Mouse (Mus musculus) forebrain, postnatal 0 days (tissue): ENCODE results near the gene Sh2b2. TPM values are rescaled to one million over a fixed set of nuclear protein-coding genes. Genes with fewer than 3 reads are reported as not detected.

ENCODE experiments used
- ATAC-seq: fragments of 200-750 bp; cut with Nextera tagmentation; 2 replicates; pipeline ENCODE4 v1.8.0; 2017; ENCODE audit warnings: mild to moderate bottlenecking, moderate library complexity
- DNase-seq: peaks from one replicate; pipeline ENCODE4 v3.0.0-alpha.2; 2015
- H3K27ac ChIP-seq: fragments of 300-500 bp; sonication (generic); 2 replicates; pipeline ENCODE4 v1.5.1; 2014; ENCODE audit warnings: low read depth, mild to moderate bottlenecking, antibody characterized with exemption, low read length, moderate library complexity, mixed read lengths
- H3K27me3 ChIP-seq: fragments of 300-500 bp; sonication (generic); 2 replicates; pipeline ENCODE4 v1.6.1; 2014; ENCODE audit warnings: mild to moderate bottlenecking, low read length, mixed read lengths; ENCODE audit not compliant: insufficient read depth
- H3K36me3 ChIP-seq: fragments of 300-500 bp; sonication (generic); 2 replicates; pipeline ENCODE4 v1.6.1; 2014; ENCODE audit warnings: mild to moderate bottlenecking, moderate library complexity; ENCODE audit not compliant: insufficient read depth
- H3K4me1 ChIP-seq: fragments of 300-500 bp; sonication (generic); 2 replicates; pipeline ENCODE4 v1.6.1; 2014; ENCODE audit warnings: antibody characterized with exemption; ENCODE audit not compliant: insufficient read depth
- H3K4me2 ChIP-seq: fragments of 300-500 bp; sonication (generic); 2 replicates; pipeline ENCODE4 v1.6.1; 2014; ENCODE audit warnings: low read depth, mild to moderate bottlenecking, moderate library complexity
- H3K4me3 ChIP-seq: fragments of 300-500 bp; sonication (generic); 2 replicates; pipeline ENCODE4 v1.5.1; 2014; ENCODE audit warnings: low read depth, low read length, mixed read lengths
- H3K9ac ChIP-seq: fragments of 300-500 bp; sonication (generic); 2 replicates; pipeline ENCODE4 v1.6.1; 2014; ENCODE audit warnings: mild to moderate bottlenecking
- H3K9me3 ChIP-seq: fragments of 300-500 bp; sonication (generic); 2 replicates; pipeline ENCODE4 v1.6.1; 2016; ENCODE audit warnings: low read length
- CTCF ChIP-seq: sonication (generic); IDR thresholded peaks from 2 replicates; pipeline ENCODE4 v1.5.1; 2016; ENCODE audit warnings: antibody characterized with exemption, control low read depth, low read depth
- WGBS: fragments of 180-500 bp; shearing (Covaris S2); extraction: QIAGEN DNeasy Blood & Tissue Kit; methylation state at CpG from one replicate; pipeline ENCODE4 v1.1.7; 2014; 5-methylcytosine and 5-hydroxymethylcytosine counted together
- polyA plus RNA-seq: library from polyadenylated mRNA; unstranded; fragments of >200 nt; fragmentation: Nextera tagmentation; extraction: Ambion mirVana; gene quantifications from 2 replicates; pipeline ENCODE4 v1.2.1, GENCODE M21; 2015
- total RNA-seq: library from RNA; depleted of rRNA; stranded (reverse); fragments of >200 nt; gene quantifications from 2 replicates; pipeline ENCODE4 v1.2.3, GENCODE M21; 2014

Sh2b2 gene
- total and polyA plus RNA-seq, 2 experiments from 2014 or later = 22.7 to 38.4 TPM

DNA sequence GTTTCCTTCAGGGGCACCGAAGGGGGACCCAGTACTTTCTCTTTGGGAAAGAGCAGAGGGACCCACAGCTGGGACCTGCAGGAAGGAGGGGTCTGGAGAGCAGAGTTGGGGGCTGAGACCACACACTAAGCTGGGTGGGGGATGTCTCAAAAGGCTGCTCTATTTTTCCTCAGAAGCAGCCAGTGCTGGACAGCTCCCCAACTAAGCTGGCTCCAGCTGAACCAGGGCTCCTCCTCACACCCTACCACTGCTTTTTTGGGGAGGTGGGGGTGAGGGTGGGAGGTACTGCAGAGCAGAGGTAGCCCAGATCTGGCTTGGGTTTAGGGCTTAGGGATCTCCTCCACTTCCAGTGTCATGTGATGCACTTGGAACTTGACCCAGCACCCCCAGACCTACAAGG is 6.0 kb downstream of the Sh2b2 start:
- H3K27ac ChIP-seq = no peak overlapping the region
- H3K9ac ChIP-seq = no peak overlapping the region
- no peaks in the 10 kb centered on the region; the same call in 1 of the 2 replicates for H3K36me3 ChIP-seq
- no peak for TF ChIP-seq CTCF
- H3K9me3 ChIP-seq = no peaks in the 10 kb centered on the region
- H3K27me3 ChIP-seq = no peaks in the 10 kb centered on the region
- no peak for DNase-seq
- H3K4me1 ChIP-seq = peaks cover 12% of the 10 kb centered on the region; the same call in 1 of the 2 replicates
- H3K4me2 ChIP-seq = no peak overlapping the region
- 66% methylated on average over 1 of the region's 1 CpGs for WGBS
- ATAC-seq = no peak
- H3K4me3 ChIP-seq = no peak overlapping the region

DNA sequence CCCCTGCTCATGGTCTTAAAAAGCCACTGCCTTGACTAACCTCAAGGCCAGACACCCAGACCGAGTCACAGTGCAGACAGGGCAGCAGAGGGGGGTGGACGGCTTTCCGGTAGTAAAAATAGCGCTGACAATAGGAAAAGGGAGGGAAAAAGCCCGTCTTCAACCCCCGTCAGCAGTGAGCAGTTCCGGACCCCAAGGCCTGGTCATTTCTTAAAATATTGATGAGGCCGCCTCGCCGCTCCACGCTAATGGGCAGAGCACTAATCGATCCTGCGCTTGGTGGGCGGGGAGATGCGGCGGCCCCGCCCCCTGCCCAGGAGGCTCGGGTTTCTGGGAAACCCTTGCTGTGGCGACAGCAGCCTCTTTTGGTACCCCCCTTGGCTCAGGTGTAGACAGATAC is 8.7 kb downstream of the Sh2b2 start:
- Histone ChIP-seq H3K27me3 (no peaks in the 10 kb centered on the region), H3K4me3 (peak overlapping the region; percentile 28), H3K36me3 (no peaks in the 10 kb centered on the region; the same call in 1 of the 2 replicates), H3K27ac (no peak overlapping the region), H3K9me3 (no peaks in the 10 kb centered on the region), H3K4me2 (peak overlapping the region; percentile 46), H3K9ac (peak overlapping the region; percentile 39), H3K4me1 (0 out of 2 replicates have a peak, but pooled peaks cover 2% of the 10 kb centered on the region)
- ATAC-seq (no peak), DNase-seq (no peak)
- WGBS = 4% methylated on average over 19 of the region's 19 CpGs
- no peak for TF ChIP-seq CTCF

GRCm38 (mm10) chr5:136236611-136237010 is 9.7 kb downstream of the Sh2b2 start:
- TF ChIP-seq CTCF = no peak

DNA sequence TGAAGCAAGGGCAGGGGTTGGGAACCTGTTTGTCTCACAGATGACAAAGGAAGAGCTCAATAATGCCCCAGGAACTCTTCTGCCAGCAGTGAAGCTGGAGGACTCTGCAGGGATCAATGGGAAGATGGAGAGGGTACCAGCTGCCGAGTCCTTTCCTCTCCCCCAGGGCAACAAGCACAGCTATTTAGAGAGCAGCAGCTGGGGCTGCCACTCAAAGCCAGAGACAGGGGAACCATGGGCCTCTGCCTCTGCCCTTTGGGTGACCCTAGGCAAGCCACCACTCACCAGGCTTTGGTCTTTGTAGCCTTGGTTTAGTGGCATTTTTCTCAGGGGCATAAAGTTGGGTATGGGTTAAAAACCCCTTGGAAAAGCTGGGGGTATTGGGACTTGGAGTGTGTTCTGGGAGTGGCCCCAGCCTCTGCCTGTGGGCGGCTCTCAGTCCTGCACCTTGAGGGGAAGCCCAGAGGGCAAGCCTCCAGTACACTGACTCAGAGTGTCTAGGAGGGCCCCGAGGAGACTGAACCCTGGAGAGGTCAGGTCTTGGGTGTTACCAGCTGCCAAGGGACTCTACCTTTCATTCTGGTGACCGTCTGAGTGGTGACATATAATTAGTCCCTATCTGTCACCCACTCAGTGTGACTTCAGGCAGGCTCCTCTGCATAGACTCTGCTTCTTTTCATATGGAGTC is 15.9 kb downstream of the Sh2b2 start:
- Histone ChIP-seq H3K27me3 (no peaks in the 10 kb centered on the region), H3K4me1 (no peaks in the 10 kb centered on the region), H3K27ac (no peak overlapping the region), H3K36me3 (peaks cover 48% of the 10 kb centered on the region), H3K4me2 (no peak overlapping the region), H3K4me3 (no peak overlapping the region), H3K9me3 (no peaks in the 10 kb centered on the region), H3K9ac (no peak overlapping the region)
- no peak for TF ChIP-seq CTCF
- WGBS = 79% methylated on average over 4 of the region's 4 CpGs
- no peak for DNase-seq
- no peak for ATAC-seq

More at GRCm38 (mm10) chr5:136236611-136237010, 9.7 kb downstream of the Sh2b2 start:
- no peak overlapping the region for H3K4me3 ChIP-seq
- H3K27ac ChIP-seq = no peak overlapping the region
- H3K4me2 ChIP-seq = no peak overlapping the region
- no peaks in the 10 kb centered on the region for H3K27me3 ChIP-seq
- no peaks in the 10 kb centered on the region for H3K4me1 ChIP-seq
- ATAC-seq (no peak), DNase-seq (no peak)
- peaks cover 4% of the 10 kb centered on the region for H3K36me3 ChIP-seq
- no peaks in the 10 kb centered on the region for H3K9me3 ChIP-seq
- H3K9ac ChIP-seq = no peak overlapping the region
- WGBS = 82% methylated on average over 5 of the region's 5 CpGs

GRCm38 (mm10) chr5:136226246-136226876 is 20.0 kb downstream of the Sh2b2 start:
- WGBS = 67% methylated on average over 7 of the region's 7 CpGs
- no peak for TF ChIP-seq CTCF
- Histone ChIP-seq H3K4me1 (no peaks in the 10 kb centered on the region), H3K9me3 (no peaks in the 10 kb centered on the region), H3K27me3 (no peaks in the 10 kb centered on the region), H3K4me3 (no peak overlapping the region), H3K36me3 (peaks cover 78% of the 10 kb centered on the region), H3K9ac (no peak overlapping the region), H3K4me2 (no peak overlapping the region), H3K27ac (no peak overlapping the region)
- no peak for DNase-seq
- no peak for ATAC-seq

GRCm38 (mm10) chr5:136218585-136218984 is 27.8 kb downstream of the Sh2b2 start:
- DNase-seq (no peak), ATAC-seq (no peak)
- WGBS = 83% methylated on average over 12 of the region's 12 CpGs
- Histone ChIP-seq H3K27ac (no peak overlapping the region), H3K4me1 (no peaks in the 10 kb centered on the region), H3K27me3 (no peaks in the 10 kb centered on the region), H3K4me3 (no peak overlapping the region), H3K4me2 (no peak overlapping the region), H3K9me3 (no peaks in the 10 kb centered on the region), H3K36me3 (peaks cover 54% of the 10 kb centered on the region), H3K9ac (no peak overlapping the region)
- no peak for TF ChIP-seq CTCF

DNA sequence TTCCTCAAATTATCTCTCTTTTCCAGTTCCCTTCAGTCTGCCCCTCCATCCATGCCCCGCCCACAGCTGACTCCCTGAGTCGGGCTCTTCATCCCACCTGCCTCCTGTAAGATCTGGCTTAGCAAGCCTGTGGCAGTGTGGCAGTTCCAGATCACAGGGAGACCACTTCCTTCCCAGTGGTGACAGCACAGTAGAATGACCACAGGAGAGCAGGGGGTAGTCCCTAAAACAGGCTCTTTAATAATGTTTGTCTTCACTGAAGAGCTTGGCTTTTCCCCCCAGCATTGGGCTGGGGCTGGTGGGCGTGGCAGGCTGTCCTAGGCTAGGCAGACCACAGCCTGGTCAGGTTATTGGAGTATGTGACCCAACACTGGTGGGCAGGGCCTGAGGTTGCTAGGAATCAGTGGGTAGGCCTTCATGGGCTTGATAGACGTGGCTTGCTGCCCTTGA is 28.4 kb downstream of the Sh2b2 start:
- no peak for TF ChIP-seq CTCF
- Histone ChIP-seq H3K9ac (no peak overlapping the region), H3K4me3 (no peak overlapping the region), H3K27me3 (no peaks in the 10 kb centered on the region), H3K36me3 (peaks cover 47% of the 10 kb centered on the region), H3K4me1 (no peaks in the 10 kb centered on the region), H3K4me2 (no peak overlapping the region), H3K9me3 (no peaks in the 10 kb centered on the region), H3K27ac (no peak overlapping the region)
- no peak for ATAC-seq
- 71% methylated on average over 4 of the region's 4 CpGs for WGBS
- no peak for DNase-seq
